In genomic region chr10:60432679-60433078, GRCm38 (mm10) we compare ENCODE assay signal across 16 mouse cellular contexts. TPM values are rescaled to one million over a fixed set of nuclear protein-coding genes. Genes with fewer than 3 reads are reported as not detected.
"Had no signal": no experiment of that assay in that cellular context is flagged by ENCODE, and none has a peak within 500 bp of the region (broad histone marks: within the 10 kb centered on the region; RNA-seq: fewer than 3 reads in every experiment).

No protein-coding gene starts in this region.

- H3K36me3 ChIP-seq: midbrain, embryonic 10.5 days; midbrain, embryonic 12.5 days; neural tube, embryonic 12.5 days; stomach, embryonic 15.5 days had no signal

- H3K9me3 ChIP-seq: midbrain, embryonic 10.5 days; midbrain, embryonic 12.5 days; neural tube, embryonic 12.5 days; stomach, embryonic 15.5 days had no signal

- H3K27ac ChIP-seq: midbrain, embryonic 10.5 days; midbrain, embryonic 12.5 days; neural tube, embryonic 12.5 days; stomach, embryonic 15.5 days; stomach, postnatal 0 days had no signal

- H3K9ac ChIP-seq: lung, embryonic 14.5 days; midbrain, embryonic 12.5 days; neural tube, embryonic 12.5 days; stomach, embryonic 15.5 days had no signal

- DNase-seq: lung, adult 18-20 months; lung, embryonic 14.5 days; lung, postnatal 10 days; lung, postnatal 4 days; right cerebral cortex, postnatal 14 days; thymus, adult 2 months; thymus, postnatal 25 days; thymus, postnatal 4 days had no signal

- H3K27me3 ChIP-seq: neural tube, embryonic 12.5 days; stomach, embryonic 15.5 days had no signal

- H3K4me1 ChIP-seq: neural tube, embryonic 12.5 days; stomach, embryonic 15.5 days had no signal

- ATAC-seq: midbrain, embryonic 16.5 days had no signal

- H3K4me3 ChIP-seq: midbrain, embryonic 10.5 days; midbrain, embryonic 12.5 days; neural tube, embryonic 12.5 days; stomach, embryonic 15.5 days had no signal

- H3K4me2 ChIP-seq: lung, embryonic 14.5 days; midbrain, embryonic 12.5 days; neural tube, embryonic 12.5 days; stomach, embryonic 15.5 days had no signal

RNA-seq across cellular contexts. Expression of gene Gm17455, which starts 33.2 kb away (rescaled TPM):
- polyA plus RNA-seq: liver, embryonic 16.5 days; testis, adult 2 months had no signal
